Mouse (Mus musculus) layer of hippocampus, adult 18-20 months (tissue): Measurements from ENCODE around the gene Slc16a13. TPM values are rescaled to one million over a fixed set of nuclear protein-coding genes. Genes with fewer than 3 reads are reported as not detected.
A peak's percentile ranks its signal among the peaks of the same experiment; 100 is the strongest.

ENCODE experiments used
- DNase-seq, 2 experiments: peaks; one replicate each; pipeline ENCODE4 v3.0.0; 2022; ENCODE audit warnings: low spot score in 2 of 2
- total RNA-seq, 2 experiments: library from RNA; stranded (reverse); gene quantifications; 2 replicates each; pipeline ENCODE4 v1.2.3; 2021

The Slc16a13 gene
- total RNA-seq, 2 experiments from 2014 or later = 6.2 to 9.0 TPM

DNA sequence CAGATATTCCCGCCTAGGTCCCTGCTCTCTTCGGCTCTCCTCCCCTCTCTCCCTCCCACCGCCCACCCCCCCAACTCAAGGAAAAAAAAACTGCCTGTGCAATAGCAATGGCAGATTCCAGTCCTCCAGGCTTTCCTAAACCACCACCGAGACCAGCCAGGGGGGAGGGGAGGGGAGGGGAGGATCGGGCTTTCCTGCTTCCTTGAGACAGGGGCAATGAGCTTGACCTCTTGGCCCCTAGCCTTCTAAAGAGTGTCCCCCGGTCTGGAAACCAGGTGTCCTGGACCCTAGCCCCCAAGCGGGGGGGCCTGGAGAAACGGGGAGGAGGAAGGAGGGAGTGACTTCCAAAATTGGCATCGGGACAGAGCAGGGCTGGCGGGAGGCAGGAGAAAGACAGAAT, 11.7 kb upstream of the Slc16a13 start:
- DNase-seq = no peak

GRCm38 (mm10) chr11:70230239-70230727, 9.4 kb upstream of the Slc16a13 start:
- DNase-seq = peak in 1 of 2 experiments; percentile 75

GRCm38 (mm10) chr11:70229260-70230010, 8.6 kb upstream of the Slc16a13 start, which contains the start of gene Bcl6b:
Bcl6b (minus strand) TSS chr11:70229798.
- DNase-seq = no peak

GRCm38 (mm10) chr11:70228828-70229227, 8.0 kb upstream of the Slc16a13 start:
- peak in 1 of 2 experiments; percentile 77 for DNase-seq

GRCm38 (mm10) chr11:70227661-70228245, 6.9 kb upstream of the Slc16a13 start:
- no peak for DNase-seq

DNA sequence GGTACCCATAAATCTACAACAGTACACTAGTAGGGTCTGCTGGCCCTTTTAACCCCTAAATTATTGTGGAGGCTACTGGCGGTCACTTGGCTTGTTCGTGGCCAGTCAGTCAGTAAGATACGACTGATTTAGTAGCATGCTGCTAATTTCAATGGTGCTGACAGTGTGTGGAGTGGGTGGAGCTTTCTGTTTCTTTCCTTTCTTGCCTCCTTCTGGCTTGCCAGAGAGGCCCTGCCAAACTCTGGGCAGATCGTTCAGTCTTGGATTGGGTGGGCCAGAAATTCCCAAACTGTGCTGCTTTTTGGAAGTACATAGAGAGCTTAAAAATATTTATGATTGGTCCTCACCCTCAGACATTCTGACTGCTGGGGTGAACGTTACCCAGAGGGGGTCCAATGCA, 6.3 kb upstream of the Slc16a13 start:
- no peak for DNase-seq

GRCm38 (mm10) chr11:70226602-70226890, 5.7 kb upstream of the Slc16a13 start:
- DNase-seq = no peak

GRCm38 (mm10) chr11:70225798-70226601, 5.1 kb upstream of the Slc16a13 start:
- no peak for DNase-seq

DNA sequence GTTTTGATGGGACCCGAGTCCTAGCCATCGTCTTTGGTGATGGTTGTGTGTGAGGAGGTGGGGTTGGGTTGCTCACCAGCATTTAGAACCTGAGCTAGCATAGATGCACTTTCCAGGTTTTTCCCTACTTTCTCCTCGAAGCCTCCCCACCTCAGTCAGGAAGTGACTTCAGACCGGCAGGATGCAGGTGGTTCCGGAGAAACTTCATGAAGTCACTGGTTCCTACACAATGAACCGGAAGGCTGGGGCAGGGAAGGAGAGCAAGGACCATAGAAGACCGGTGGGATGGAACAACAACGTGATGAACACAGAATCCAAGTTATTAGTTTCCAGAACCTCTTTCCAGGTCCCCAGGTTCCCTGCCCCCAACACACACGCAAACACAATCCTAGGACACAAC, 2.9 kb upstream of the Slc16a13 start:
- DNase-seq = no peak

DNA sequence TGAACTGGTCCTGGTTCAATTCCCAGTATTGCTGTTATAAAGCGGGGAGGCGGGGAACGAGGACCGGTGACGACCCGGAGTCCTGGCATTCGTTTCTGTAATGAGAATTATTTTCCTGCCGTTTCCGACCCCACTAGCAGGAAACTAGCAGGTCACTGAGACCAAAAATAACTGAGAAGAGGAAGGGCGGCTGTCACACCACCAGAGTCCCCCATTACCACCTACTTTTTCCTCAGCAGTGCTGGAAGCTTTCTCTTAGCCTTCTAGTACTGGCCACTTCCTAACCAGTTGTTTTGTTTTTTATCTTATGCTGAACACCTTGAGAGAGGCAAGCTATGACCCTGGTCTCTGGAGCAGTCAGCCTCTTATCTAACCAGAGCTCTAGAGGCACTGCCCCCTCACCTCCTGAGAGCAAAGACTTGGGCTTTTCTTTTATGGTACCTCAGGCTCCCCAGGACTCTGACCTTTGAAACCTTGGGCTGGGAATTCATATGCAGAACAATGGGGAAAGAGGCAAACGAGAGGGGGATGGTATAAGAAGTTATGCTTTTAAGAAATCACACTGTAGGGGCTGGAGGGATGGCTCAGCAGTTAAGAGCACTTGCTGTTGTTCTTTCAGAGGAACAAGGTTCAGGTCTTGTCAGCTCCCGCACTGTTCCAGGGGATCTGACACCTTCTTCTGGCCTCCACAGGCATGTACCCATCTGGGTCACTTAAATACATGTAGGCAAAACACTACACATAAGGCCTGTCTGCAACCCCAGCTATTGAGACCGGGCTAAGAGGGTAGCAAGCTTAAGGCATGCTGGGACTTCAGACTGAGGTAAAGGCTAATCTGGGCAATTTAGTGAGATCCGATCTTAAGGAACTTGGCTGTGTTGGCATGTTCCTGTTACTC, 988 bp upstream of the Slc16a13 start:
- no peak for DNase-seq

- no peak for DNase-seq
These were observed 541 bp downstream of the Slc16a13 start for GRCm38 (mm10) chr11:70220323-70220722.

- no peak for DNase-seq
These were observed 991 bp downstream of the Slc16a13 start for GRCm38 (mm10) chr11:70219873-70220272.

DNA sequence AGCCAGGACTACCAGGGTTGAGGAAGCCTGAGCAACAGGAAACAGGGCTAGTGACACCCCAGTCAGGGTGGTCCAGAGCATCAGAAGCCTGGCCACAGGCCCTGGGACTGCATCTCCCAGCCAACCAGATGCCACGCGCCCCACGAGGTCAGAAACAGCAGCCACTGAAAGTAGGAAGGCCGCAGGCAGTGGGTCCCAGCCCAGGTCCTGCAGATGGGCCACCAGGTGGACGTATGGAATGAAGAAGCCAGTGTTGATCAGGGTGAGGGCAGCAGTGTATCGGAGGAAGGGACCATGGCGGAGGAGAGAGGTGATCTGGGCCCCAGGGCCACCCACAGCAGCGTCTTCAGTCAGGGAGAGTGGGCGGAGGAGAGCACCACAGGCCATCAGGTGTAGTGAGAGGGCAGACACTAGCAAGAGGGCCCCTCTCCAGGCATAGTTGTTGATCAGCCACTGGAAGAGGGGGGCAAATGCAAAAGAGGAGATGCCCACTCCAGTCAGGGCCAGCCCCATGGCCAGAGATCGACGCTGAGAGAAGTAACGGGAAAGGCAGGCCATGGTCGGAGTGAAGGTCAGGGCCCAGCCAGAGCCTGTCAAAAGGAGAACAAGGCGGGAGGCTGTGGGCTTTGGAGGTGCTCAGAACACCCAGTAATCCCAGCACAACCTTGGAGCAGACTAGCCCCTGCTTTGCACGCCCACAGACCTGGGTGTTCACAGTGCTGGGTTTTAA, 2.0 kb downstream of the Slc16a13 start:
- DNase-seq = no peak

- no peak for DNase-seq
These were observed 2.8 kb downstream of the Slc16a13 start for GRCm38 (mm10) chr11:70218039-70218438.

DNA sequence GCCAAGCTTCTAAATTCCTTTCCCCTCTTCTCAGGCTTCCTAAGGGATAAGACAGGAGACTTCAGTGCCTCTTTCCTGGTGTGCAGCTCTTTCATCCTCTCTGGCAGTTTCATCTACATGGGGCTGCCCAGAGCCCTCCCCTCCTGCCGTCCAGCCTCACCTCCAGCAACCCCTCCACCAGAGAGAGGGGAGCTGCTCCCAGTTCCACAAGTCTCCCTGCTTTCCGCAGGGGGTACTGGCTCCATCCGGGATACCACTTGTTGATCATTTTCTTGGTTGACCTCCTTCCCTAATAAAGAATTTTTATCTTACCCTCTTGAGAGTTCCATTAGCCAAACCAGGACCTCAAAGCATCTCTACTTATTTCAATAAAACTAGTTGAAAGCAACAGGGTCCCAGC, 4.8 kb downstream of the Slc16a13 start:
- no peak for DNase-seq

DNA sequence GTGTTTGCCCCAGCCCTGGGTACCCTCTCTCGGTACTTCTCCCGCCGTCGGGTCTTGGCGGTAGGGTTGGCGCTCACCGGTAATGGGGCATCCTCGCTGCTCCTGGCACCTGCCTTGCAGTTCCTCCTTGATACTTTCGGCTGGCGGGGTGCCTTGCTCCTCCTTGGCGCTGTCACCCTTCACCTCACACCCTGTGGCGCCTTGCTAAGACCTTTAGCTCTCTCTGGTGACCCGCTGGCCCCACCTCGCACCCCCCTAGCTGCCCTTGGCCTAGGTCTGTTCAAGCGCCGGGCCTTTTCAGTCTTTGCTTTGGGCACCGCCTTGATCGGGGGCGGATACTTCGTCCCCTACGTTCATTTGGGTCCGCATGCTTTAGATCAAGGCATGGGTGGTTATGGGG, 5.6 kb downstream of the Slc16a13 start:
- no peak for DNase-seq

- DNase-seq = no peak
These were observed 6.0 kb downstream of the Slc16a13 start for GRCm38 (mm10) chr11:70214856-70215209.

DNA sequence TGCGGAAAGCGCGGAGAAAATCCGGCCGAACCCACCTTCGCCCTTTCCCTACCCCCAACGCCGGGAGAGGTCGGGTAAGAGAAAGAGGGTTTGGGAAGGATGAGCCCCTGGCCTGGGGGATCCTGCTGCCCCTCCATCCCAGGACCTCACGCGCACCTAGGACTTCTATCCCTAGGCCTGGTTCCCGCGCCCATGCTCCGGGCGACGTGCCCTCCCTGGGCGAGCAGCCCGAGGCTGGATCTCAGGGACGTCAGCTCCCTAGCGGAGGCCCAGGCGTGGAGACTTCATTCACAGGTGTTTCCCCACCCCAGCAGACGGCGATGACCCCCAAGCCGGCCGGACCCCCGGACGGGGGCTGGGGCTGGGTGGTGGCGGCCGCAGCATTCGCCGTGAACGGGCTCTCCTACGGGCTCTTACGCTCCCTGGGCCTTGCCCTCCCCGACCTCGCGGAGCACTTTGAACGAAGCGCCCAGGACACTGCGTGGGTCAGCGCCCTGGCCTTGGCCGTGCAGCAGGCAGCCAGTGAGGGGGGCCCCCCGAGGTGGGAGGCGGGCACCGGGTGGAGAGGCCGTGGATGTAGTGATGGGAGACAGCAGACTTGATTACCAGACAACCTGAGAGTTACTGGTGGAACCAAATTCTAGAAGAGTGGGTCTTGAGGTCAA, 6.5 kb downstream of the Slc16a13 start:
- no peak for DNase-seq

DNA sequence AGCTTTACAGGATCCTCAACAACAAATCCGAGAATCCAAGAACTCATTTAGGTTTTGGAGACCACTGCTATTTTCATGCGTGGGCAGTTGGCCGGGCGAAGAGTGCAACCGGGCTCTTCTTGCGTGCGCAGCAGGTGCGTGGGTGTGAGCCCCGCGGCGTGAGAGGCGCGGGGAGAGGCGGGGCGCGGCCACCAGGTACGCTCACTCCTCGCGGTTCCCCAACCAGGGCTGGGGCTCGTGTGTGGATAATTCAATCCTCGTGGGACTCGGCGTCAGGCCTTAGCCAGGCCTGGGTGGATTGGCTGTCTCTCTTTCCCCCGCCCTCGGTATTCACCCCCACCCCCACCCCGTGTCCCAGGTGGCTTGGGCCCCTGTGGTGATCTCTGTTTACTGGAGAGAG, 7.1 kb downstream of the Slc16a13 start:
- peak in 1 of 2 experiments; percentile 49 for DNase-seq

- DNase-seq = peak in 1 of 2 experiments; percentile 87
These were observed 8.0 kb downstream of the Slc16a13 start for GRCm38 (mm10) chr11:70212896-70213295.
